ENCODE assay signal across 8 mouse cellular contexts in genomic region chr15:82274927-82275901, GRCm38 (mm10). TPM values are rescaled to one million over a fixed set of nuclear protein-coding genes. Genes with fewer than 3 reads are reported as not detected.
DNase-seq lines count a peak whose midpoint lies in the region; ATAC-seq and TF ChIP-seq lines count a peak whose summit lies in the region.

No protein-coding gene starts in this region.

- H3K9ac ChIP-seq in heart, embryonic 15.5 days: peak overlapping the region; percentile 49
- peak overlapping the region; percentile 83 for H3K9ac ChIP-seq in embryonic facial prominence, embryonic 11.5 days (replicated peaks; ENCODE audit: low read length)
- H3K9ac ChIP-seq in hindbrain, postnatal 0 days (replicated peaks; ENCODE audit: low read length): peak overlapping the region; percentile 97
- peak overlapping the region; percentile 81 for H3K9ac ChIP-seq in limb, embryonic 13.5 days

- peaks cover 64% of the 10 kb centered on the region for H3K27me3 ChIP-seq in heart, embryonic 15.5 days
- peaks cover 11% of the 10 kb centered on the region for H3K27me3 ChIP-seq in embryonic facial prominence, embryonic 11.5 days (ENCODE audit: control insufficient read depth, insufficient read depth, low read length)
- H3K27me3 ChIP-seq in hindbrain, postnatal 0 days (ENCODE audit: insufficient read depth, low read length): no peaks in the 10 kb centered on the region
- peaks cover 39% of the 10 kb centered on the region for H3K27me3 ChIP-seq in limb, embryonic 13.5 days

- ATAC-seq in heart, embryonic 15.5 days (replicated peaks; ENCODE audit: insufficient number of reproducible peaks, insufficient read depth, low FRiP score, low read depth): peak; percentile 47; the same call in 1 of the 2 replicates
- peak; percentile 59 for ATAC-seq in embryonic facial prominence, embryonic 11.5 days (replicated peaks; ENCODE audit: insufficient number of reproducible peaks, low FRiP score, low TSS enrichment, low read depth)
- ATAC-seq in hindbrain, postnatal 0 days: peak; percentile 76
- ATAC-seq in limb, embryonic 13.5 days (ENCODE audit: low FRiP score, low read depth): peak; percentile 60

- H3K27ac ChIP-seq in heart, embryonic 15.5 days: no peak overlapping the region
- H3K27ac ChIP-seq in embryonic facial prominence, embryonic 11.5 days (replicated peaks; ENCODE audit: low read depth, low read length): peak overlapping the region; percentile 52
- peak overlapping the region; percentile 95 for H3K27ac ChIP-seq in hindbrain, postnatal 0 days
- no peak overlapping the region for H3K27ac ChIP-seq in limb, embryonic 13.5 days

- no peak for TF ChIP-seq CTCF in hindbrain, postnatal 0 days (IDR thresholded peaks at IDR 0.05; ENCODE audit: low read depth)

- under 1% methylated on average over 85 of the region's 86 CpGs for WGBS in heart, embryonic 15.5 days
- WGBS in embryonic facial prominence, embryonic 11.5 days: under 1% methylated on average over 86 of the region's 86 CpGs
- WGBS in hindbrain, postnatal 0 days: under 1% methylated on average over 78 of the region's 86 CpGs
- WGBS in limb, embryonic 13.5 days: under 1% methylated on average over 57 of the region's 86 CpGs

- DNase-seq in heart, adult 18-20 months: no peak
- DNase-seq in adrenal gland, adult 2 months: peak; percentile 72
- peak; percentile 77 for DNase-seq in embryonic facial prominence, embryonic 11.5 days (ENCODE audit: low spot score)
- peak; percentile 84 for DNase-seq in hindbrain, postnatal 0 days (ENCODE audit: low spot score)
- DNase-seq in retina, postnatal 1 day: peak; percentile 78
- DNase-seq in gastrocnemius, postnatal 25 days: no peak

- H3K4me2 ChIP-seq in heart, embryonic 15.5 days: peak overlapping the region; percentile 97
- H3K4me2 ChIP-seq in embryonic facial prominence, embryonic 11.5 days (ENCODE audit: low read depth, low read length): peak overlapping the region; percentile 96
- H3K4me2 ChIP-seq in hindbrain, postnatal 0 days (ENCODE audit: low read depth, low read length): peak overlapping the region; percentile 89
- H3K4me2 ChIP-seq in limb, embryonic 13.5 days (replicated peaks): peak overlapping the region; percentile 95

- H3K4me1 ChIP-seq in heart, embryonic 15.5 days (replicated peaks): peaks cover 23% of the 10 kb centered on the region
- H3K4me1 ChIP-seq in embryonic facial prominence, embryonic 11.5 days (ENCODE audit: control insufficient read depth, insufficient read depth, low read length): peaks cover 5% of the 10 kb centered on the region
- peaks cover 31% of the 10 kb centered on the region for H3K4me1 ChIP-seq in hindbrain, postnatal 0 days (ENCODE audit: insufficient read depth, low read length)
- H3K4me1 ChIP-seq in limb, embryonic 13.5 days: peaks cover 19% of the 10 kb centered on the region

- peak overlapping the region; percentile 58 for H3K4me3 ChIP-seq in heart, embryonic 15.5 days
- peak overlapping the region; percentile 70 for H3K4me3 ChIP-seq in embryonic facial prominence, embryonic 11.5 days (ENCODE audit: low read depth, low read length)
- peak overlapping the region; percentile 71 for H3K4me3 ChIP-seq in hindbrain, postnatal 0 days (ENCODE audit: low read length)
- H3K4me3 ChIP-seq in limb, embryonic 13.5 days: peak overlapping the region; percentile 66

- H3K9me3 ChIP-seq in heart, embryonic 15.5 days (replicated peaks): no peaks in the 10 kb centered on the region
- H3K9me3 ChIP-seq in embryonic facial prominence, embryonic 11.5 days (replicated peaks; ENCODE audit: control insufficient read depth, low read length): no peaks in the 10 kb centered on the region
- no peaks in the 10 kb centered on the region for H3K9me3 ChIP-seq in hindbrain, postnatal 0 days (ENCODE audit: low read length)
- H3K9me3 ChIP-seq in limb, embryonic 13.5 days: no peaks in the 10 kb centered on the region

- H3K36me3 ChIP-seq in heart, embryonic 15.5 days: no peaks in the 10 kb centered on the region
- no peaks in the 10 kb centered on the region for H3K36me3 ChIP-seq in embryonic facial prominence, embryonic 11.5 days (replicated peaks; ENCODE audit: control insufficient read depth, insufficient read depth, low read depth, low read length)
- peaks cover 13% of the 10 kb centered on the region for H3K36me3 ChIP-seq in hindbrain, postnatal 0 days (ENCODE audit: insufficient read depth, low read length)
- H3K36me3 ChIP-seq in limb, embryonic 13.5 days: peaks cover 14% of the 10 kb centered on the region

RNA-seq across cellular contexts. Expression of gene Sept3, which starts 0.5 kb away (rescaled TPM):
- polyA plus RNA-seq in heart, embryonic 15.5 days (2015; fragmentation: Nextera tagmentation; extraction: Ambion mirVana): 3.4 and 5.2 TPM in 2 replicates
- 1 to 10 TPM in 1 of 2 experiments, under 1 TPM in 1; 0.62 to 1.1 TPM for total RNA-seq in heart, adult 18-20 months (2021)
- 1 to 10 TPM; 2.9 to 4.7 TPM for total RNA-seq in adrenal gland, adult 2 months (2021)
- polyA plus RNA-seq in adrenal gland, adult 2 months (2012; rRNA removed): 2.1 and 2.9 TPM in 2 replicates
- 66.3 and 66.7 TPM in 2 replicates for polyA plus RNA-seq in embryonic facial prominence, embryonic 11.5 days (2014; fragmentation: Nextera tagmentation; extraction: Ambion mirVana)
- 393 and 404 TPM in 2 replicates for total RNA-seq in hindbrain, postnatal 0 days (2014; rRNA removed)
- 299 and 320 TPM in 2 replicates for polyA plus RNA-seq in hindbrain, postnatal 0 days (2015; fragmentation: Nextera tagmentation; extraction: Ambion mirVana)
- polyA plus RNA-seq in limb, embryonic 13.5 days (2015; fragmentation: Nextera tagmentation; extraction: Ambion mirVana): 25.6 and 26.1 TPM in 2 replicates
- total RNA-seq in gastrocnemius, postnatal 25 days (2021): under 1 TPM; 0.54 to 1.00 TPM

RNA-seq across cellular contexts. Expression of gene 1500009C09Rik, which starts 23.0 kb away (rescaled TPM):
- not detected in 2 replicates for polyA plus RNA-seq in heart, embryonic 15.5 days (2015; fragmentation: Nextera tagmentation; extraction: Ambion mirVana)
- not detected for total RNA-seq in heart, adult 18-20 months (2021)
- total RNA-seq in adrenal gland, adult 2 months (2021): under 1 TPM; 0.31 to 0.32 TPM
- polyA plus RNA-seq in adrenal gland, adult 2 months (2012; rRNA removed): 0.23 and 0.26 TPM in 2 replicates
- 0.35 and 0.45 TPM in 2 replicates for polyA plus RNA-seq in embryonic facial prominence, embryonic 11.5 days (2014; fragmentation: Nextera tagmentation; extraction: Ambion mirVana)
- total RNA-seq in hindbrain, postnatal 0 days (2014; rRNA removed): 116 and 127 TPM in 2 replicates
- 12.5 and 13.9 TPM in 2 replicates for polyA plus RNA-seq in hindbrain, postnatal 0 days (2015; fragmentation: Nextera tagmentation; extraction: Ambion mirVana)
- not detected in 2 replicates for polyA plus RNA-seq in limb, embryonic 13.5 days (2015; fragmentation: Nextera tagmentation; extraction: Ambion mirVana)
- not detected for total RNA-seq in gastrocnemius, postnatal 25 days (2021)

RNA-seq across cellular contexts. Expression of gene Wbp2nl, which starts 23.5 kb away (rescaled TPM):
- polyA plus RNA-seq in heart, embryonic 15.5 days (2015; fragmentation: Nextera tagmentation; extraction: Ambion mirVana): 0.13 and 0.23 TPM in 2 replicates
- not detected for total RNA-seq in heart, adult 18-20 months (2021)
- not detected for total RNA-seq in adrenal gland, adult 2 months (2021)
- polyA plus RNA-seq in adrenal gland, adult 2 months (2012; rRNA removed): not detected in 2 replicates
- 0.34 TPM in 1 of 2 replicates, not detected in the other for polyA plus RNA-seq in embryonic facial prominence, embryonic 11.5 days (2014; fragmentation: Nextera tagmentation; extraction: Ambion mirVana)
- 1.4 TPM in 1 of 2 replicates, not detected in the other for total RNA-seq in hindbrain, postnatal 0 days (2014; rRNA removed)
- polyA plus RNA-seq in hindbrain, postnatal 0 days (2015; fragmentation: Nextera tagmentation; extraction: Ambion mirVana): 0.36 TPM in 1 of 2 replicates, not detected in the other
- polyA plus RNA-seq in limb, embryonic 13.5 days (2015; fragmentation: Nextera tagmentation; extraction: Ambion mirVana): not detected in 2 replicates
- total RNA-seq in gastrocnemius, postnatal 25 days (2021): not detected

RNA-seq across cellular contexts. Expression of gene Cenpm, which starts 30.7 kb away (rescaled TPM):
- 54.0 and 55.7 TPM in 2 replicates for polyA plus RNA-seq in heart, embryonic 15.5 days (2015; fragmentation: Nextera tagmentation; extraction: Ambion mirVana)
- under 1 TPM; 0.42 to 0.46 TPM for total RNA-seq in heart, adult 18-20 months (2021)
- 1 to 10 TPM in 1 of 2 experiments, under 1 TPM in 1; 0.93 to 1.9 TPM for total RNA-seq in adrenal gland, adult 2 months (2021)
- polyA plus RNA-seq in adrenal gland, adult 2 months (2012; rRNA removed): 11.0 and 11.1 TPM in 2 replicates
- 86.4 and 92.5 TPM in 2 replicates for polyA plus RNA-seq in embryonic facial prominence, embryonic 11.5 days (2014; fragmentation: Nextera tagmentation; extraction: Ambion mirVana)
- 15.0 and 16.2 TPM in 2 replicates for total RNA-seq in hindbrain, postnatal 0 days (2014; rRNA removed)
- 23.0 and 27.6 TPM in 2 replicates for polyA plus RNA-seq in hindbrain, postnatal 0 days (2015; fragmentation: Nextera tagmentation; extraction: Ambion mirVana)
- 62.5 and 62.6 TPM in 2 replicates for polyA plus RNA-seq in limb, embryonic 13.5 days (2015; fragmentation: Nextera tagmentation; extraction: Ambion mirVana)
- total RNA-seq in gastrocnemius, postnatal 25 days (2021): under 1 TPM in 1 of 2 experiments, not detected in 1; 0.75 TPM

RNA-seq across cellular contexts. Expression of gene Tnfrsf13c, which starts 51.0 kb away (rescaled TPM):
- not detected in 2 replicates for polyA plus RNA-seq in heart, embryonic 15.5 days (2015; fragmentation: Nextera tagmentation; extraction: Ambion mirVana)
- 1 to 10 TPM in 1 of 2 experiments, under 1 TPM in 1; 0.35 to 2.2 TPM for total RNA-seq in heart, adult 18-20 months (2021)
- total RNA-seq in adrenal gland, adult 2 months (2021): not detected
- polyA plus RNA-seq in adrenal gland, adult 2 months (2012; rRNA removed): 0.08 and 0.15 TPM in 2 replicates
- 0.42 TPM in 1 of 2 replicates, not detected in the other for polyA plus RNA-seq in embryonic facial prominence, embryonic 11.5 days (2014; fragmentation: Nextera tagmentation; extraction: Ambion mirVana)
- total RNA-seq in hindbrain, postnatal 0 days (2014; rRNA removed): 0.29 and 5.6 TPM in 2 replicates
- 0.34 and 0.42 TPM in 2 replicates for polyA plus RNA-seq in hindbrain, postnatal 0 days (2015; fragmentation: Nextera tagmentation; extraction: Ambion mirVana)
- 0.13 and 0.15 TPM in 2 replicates for polyA plus RNA-seq in limb, embryonic 13.5 days (2015; fragmentation: Nextera tagmentation; extraction: Ambion mirVana)
- not detected for total RNA-seq in gastrocnemius, postnatal 25 days (2021)

Comparison
In these comparisons a context has a peak if more than half of its experiments do, and no peak if none do; other contexts are left out.
1. H3K27ac ChIP-seq: peak in embryonic facial prominence, embryonic 11.5 days (single experiment) and hindbrain, postnatal 0 days (single experiment); none in heart, embryonic 15.5 days (single experiment) and limb, embryonic 13.5 days (single experiment).
2. DNase-seq: peak in adrenal gland, adult 2 months (single experiment), embryonic facial prominence, embryonic 11.5 days (single experiment), hindbrain, postnatal 0 days (single experiment) and retina, postnatal 1 day (single experiment); none in heart, adult 18-20 months (0 of 2) and gastrocnemius, postnatal 25 days (single experiment).
3. Peak in every context shown above with its lines, with median percentiles within 50 percentile points of each other: ATAC-seq, H3K4me2 ChIP-seq, H3K4me3 ChIP-seq and H3K9ac ChIP-seq.